Mouse (Mus musculus) heart, postnatal 25 days (tissue): ENCODE measurements around the gene Tbk1. TPM values are rescaled to one million over a fixed set of nuclear protein-coding genes. Genes with fewer than 3 reads are reported as not detected.
A peak's percentile ranks its signal among the peaks of the same experiment; 100 is the strongest.

ENCODE experiments used
- DNase-seq: peaks from one replicate; pipeline ENCODE4 v3.0.0; 2022; ENCODE audit warnings: low spot score
- intact Hi-C: fragments of 180-260 bp; cut with DNase I; formaldehyde crosslinking; loops from one replicate; pipeline ENCODE4 v1.15.1; 2025
- total RNA-seq, 2 experiments: library from RNA; stranded (reverse); gene quantifications; 2 replicates each; pipeline ENCODE4 v1.2.3; 2021

Tbk1 gene
- 10 to 100 TPM; 16.7 to 20.4 TPM for total RNA-seq

DNA sequence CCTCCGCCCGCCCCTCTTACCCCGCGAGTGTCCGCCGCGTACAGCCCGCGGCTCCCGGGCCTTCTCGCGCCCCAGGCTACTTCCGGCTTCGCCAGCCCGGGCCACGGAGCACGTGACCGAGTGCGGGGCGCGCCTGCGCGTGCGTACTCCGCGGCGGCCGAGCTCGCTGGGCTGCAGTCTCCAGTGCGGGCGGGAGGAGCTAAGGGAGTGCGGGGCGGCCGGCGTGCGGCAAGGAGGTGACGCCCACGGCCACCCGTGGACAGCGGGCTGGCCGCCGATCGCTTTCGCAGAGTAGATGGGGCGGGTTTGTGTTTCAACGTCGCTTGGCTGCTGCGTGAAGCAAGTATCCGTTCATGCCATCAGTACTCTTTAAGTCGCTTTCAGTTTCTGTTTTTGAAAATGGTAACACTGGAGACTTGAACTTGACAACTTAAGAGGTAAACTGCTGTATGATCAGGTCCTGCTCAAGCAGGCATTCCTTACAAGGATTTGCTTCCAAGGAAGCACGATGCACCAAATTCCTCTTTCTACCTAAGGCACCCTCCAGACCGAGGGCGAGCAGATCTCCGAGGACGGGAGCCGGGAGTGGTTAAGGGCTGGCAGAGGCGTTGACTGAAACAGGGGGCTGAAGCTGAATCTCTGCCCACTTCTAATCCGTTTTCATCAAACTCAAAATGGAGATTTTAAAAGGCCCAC, at the start of gene Tbk1:
Gene Tbk1, minus strand, starts transcription at position 113 of the 696 bp plus-strand sequence.
- peak; percentile 90 for DNase-seq
- intact Hi-C loops = loop anchor here (5.0 kb wide), 1 partner anchor 40 kb away; the partner anchor contains the start of gene Xpot

DNA sequence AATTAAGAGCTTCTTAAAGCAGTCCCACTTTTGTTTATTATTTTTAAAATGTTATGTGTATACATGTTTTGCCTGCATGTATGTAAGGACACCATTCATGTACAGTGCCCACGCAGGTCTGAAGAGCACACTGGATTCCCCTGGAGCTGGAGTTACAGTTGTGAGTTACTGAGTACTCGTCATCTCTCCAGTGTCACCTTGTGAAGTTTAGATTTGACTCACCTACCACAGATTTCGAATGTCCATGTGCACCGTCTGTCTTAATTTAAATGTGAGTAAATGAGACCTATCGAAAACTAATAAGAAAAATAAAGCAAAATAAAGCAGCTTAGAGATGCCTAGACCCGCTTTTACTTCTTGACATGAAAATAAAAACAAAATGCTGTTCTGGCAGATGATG, 49.7 kb upstream of the Tbk1 start:
- no peak for DNase-seq
- intact Hi-C loops = no loop called here

DNA sequence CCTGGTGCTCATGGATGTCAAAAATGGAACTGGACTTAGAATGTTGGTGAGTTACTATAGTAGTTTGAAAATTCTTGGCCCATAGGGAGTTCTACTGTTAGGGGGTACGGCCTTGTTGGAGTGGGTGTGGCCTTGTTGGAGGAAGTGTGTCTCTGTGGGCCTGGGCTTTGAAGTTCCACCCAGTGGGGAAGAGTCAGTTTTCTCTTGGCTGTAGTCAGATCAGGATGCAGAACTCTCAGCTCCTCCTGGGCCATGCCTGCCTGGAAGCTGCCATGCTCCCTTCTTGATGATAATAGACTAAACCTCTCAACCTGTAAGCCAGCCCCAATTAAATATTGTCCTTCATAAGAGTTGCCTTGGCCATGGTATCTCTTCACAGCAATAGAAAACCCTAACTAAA, 47.6 kb upstream of the Tbk1 start:
- no peak for DNase-seq
- intact Hi-C loops = no loop called here

DNA sequence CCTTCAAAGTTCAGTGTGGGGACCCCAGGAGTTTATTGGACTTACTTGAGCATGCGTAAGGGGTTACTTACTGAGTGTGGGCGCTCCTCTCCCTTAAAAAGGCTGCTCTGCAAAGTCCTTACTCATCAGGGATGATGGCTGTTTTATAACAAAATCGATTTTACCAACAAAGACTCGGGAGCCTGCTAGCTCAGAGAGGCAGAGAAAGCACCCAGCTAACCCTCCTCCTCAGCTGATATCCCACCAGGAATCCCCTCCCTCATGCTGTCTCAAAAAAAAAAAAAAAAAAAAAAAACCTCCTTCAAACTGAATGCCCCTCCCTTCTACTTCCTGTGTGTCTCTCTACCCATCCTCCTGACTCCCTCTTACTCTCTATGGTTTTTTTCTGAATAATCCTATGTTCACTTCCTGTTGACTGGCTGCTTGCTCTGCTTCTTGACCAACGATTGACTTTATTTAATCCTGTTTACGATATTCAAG, 42.0 kb upstream of the Tbk1 start:
- no peak for DNase-seq

DNA sequence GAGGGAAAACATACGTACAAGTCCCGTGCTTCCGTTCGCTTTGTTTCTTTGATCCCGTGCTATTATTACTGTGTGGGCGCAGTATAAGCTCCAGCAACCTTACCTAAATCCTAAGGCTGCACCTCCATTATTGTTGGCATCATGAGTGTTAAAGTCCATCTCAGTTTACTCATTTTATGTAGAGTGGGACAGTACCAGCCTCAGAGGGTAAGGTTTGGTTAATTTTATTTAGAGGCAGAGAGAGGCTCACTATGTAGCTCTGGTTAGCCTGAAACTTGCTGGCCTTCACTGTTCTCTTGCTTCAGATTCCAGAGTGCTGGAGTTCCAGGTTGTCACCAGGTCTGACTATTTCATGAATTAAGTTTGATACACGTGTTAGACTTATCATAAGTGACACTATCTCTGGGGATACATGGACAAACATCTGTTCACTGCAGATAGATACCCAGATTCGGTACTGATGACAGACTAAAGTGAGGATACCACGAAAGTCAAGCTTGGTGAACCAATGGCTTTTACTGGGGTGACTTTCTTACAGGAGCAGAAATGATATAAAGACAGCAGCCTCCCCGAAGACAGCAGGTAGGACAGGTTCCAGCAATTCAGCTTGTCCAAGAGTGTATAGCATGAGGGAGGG, 40.7 kb upstream of the Tbk1 start:
- intact Hi-C loops = loop anchor here (5.0 kb wide), 1 partner anchor 40 kb away; the partner anchor contains the start of gene Tbk1
- DNase-seq = no peak

More for the DNA sequence above, 42.0 kb upstream of the Tbk1 start:
- intact Hi-C loops = loop anchor here (5.0 kb wide), 1 partner anchor 41 kb away; the partner anchor contains the start of gene Tbk1

DNA sequence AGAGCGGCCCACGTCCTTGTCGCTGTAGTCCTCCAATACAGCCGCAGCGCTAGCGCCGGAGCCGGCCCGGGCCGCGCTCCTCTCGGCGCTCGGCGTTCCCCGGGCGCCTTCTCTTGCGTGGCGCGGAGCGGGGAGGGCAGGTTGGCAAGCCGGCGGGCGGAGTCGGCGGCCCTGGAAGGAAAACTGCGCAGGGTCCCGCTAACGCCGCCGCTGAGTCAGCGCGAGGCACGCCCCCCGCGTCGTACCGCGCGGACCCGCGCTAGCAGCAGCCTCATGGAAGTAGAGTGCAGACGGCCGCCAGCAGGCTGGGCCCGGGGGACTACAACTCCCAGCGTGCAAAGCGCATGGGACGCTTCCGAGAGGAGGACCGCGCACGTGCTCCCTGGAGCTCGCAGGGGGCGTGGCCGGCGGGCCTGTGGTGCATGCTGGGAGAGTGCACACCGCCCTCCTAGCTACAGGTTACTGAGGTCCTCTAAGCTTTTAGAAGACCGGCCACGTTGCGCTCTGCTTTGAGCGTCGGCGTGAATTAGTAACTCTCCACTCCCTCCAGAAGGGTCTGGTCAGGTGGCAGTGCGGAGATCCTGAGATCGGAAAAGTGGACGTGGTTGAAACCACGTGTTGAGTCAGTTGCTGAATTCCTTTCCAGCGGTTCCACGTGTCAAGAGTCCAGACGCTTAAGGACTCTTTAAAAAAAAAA, 39.7 kb upstream of the Tbk1 start, which contains the start of gene Xpot:
Gene Xpot, minus strand, starts transcription at position 147 of the 697 bp plus-strand sequence.
- DNase-seq = peak; percentile 96
- intact Hi-C loops = loop anchor here (5.0 kb wide), 1 partner anchor 39 kb away; the partner anchor contains the start of gene Tbk1

DNA sequence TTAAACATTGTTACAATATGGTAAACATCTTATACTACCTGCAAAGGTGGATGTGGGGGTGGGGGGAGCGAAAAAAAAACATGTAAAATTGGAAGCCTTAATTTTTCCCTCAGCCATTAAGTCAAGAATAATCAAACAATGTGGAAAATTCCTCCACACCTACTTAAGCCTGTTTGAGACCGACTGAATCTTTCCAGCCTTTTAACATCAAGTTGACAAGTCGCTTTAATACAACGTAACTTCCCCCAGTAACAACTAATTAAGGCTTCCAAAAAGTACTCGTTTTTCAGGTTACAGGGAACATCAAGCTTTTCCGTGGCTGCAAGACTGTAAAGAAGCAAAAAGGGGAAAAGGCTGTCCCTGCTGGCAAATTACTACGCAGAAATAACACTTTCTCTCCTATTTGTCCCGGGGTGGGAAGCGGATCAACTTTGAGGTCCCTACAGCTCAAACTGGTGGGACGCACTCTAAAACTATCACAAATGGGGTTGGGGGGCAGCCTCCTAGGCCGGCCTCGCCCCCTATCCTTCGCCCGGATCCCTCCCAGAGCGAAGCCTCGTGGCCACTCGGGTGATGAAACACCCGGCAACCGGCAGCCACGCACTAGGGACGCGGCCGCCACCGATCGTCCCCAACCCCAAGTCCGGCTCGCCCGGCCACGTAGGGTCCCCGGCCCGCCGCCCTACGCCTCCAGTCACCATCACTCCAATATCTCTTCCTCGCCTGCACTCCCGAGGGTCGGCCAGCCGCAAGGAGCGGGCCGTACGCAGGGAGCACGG, 39.0 kb upstream of the Tbk1 start:
- intact Hi-C loops = loop anchor here (5.0 kb wide), 1 partner anchor 38 kb away; the partner anchor contains the start of gene Tbk1
- DNase-seq = no peak

DNA sequence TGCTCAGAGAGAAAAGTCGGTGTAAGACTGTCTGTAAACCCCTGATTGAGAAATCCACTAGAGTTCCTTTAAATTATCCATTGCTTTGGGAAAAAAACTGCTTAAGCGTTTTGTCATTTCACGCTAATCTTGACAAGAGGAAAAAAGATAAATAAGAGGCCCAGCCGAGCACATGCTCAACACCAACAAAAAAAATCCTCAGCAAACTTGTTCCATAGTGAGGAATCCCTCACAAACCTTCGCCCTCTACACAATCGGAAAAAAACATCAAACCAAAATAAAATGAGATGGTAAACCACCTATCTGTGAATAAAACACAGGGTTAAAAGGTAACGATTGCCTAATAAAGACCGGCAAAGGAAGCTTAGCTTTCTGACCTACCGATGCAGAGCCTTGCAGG, 38.4 kb upstream of the Tbk1 start:
- intact Hi-C loops = loop anchor here (5.0 kb wide), 1 partner anchor 38 kb away; the partner anchor contains the start of gene Tbk1
- no peak for DNase-seq

DNA sequence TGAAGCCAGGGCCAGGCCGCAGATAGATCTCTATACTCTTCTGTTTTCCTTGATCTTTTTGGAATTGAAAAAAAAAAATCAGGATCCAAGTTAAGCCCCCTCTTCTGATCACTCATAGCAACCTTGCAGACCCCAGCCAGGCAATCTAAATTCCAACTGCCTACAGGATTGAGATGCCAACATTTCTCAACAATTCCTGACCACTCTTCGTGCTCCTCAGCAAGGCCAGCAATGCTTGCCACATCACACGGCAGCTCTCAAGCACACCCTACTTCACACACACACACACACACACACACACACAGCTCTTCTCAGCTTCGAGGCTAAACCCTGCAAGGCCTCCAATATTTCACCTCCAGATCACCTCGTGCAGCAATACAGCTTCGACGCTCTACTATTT, 37.1 kb upstream of the Tbk1 start:
- no peak for DNase-seq
- intact Hi-C loops = no loop called here

DNA sequence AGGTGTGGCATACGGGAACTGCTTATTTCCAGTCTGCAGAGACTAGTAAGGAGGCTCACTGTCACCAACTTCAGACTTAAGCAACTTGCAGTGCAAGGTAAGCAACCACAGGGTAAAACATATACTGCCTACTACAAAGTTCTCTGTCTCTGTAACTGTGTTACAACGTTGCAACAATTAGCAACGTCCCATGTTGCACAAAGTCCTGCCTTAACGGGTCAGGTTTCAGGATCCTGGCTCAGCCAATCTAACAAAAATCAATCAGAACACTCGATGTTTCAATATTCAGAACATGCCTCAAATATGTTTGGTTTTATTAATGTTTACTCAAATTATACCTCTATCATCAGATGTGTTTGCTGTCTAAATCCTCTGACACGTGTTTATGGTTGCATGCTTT, 35.8 kb upstream of the Tbk1 start:
- intact Hi-C loops = no loop called here
- DNase-seq = no peak

DNA sequence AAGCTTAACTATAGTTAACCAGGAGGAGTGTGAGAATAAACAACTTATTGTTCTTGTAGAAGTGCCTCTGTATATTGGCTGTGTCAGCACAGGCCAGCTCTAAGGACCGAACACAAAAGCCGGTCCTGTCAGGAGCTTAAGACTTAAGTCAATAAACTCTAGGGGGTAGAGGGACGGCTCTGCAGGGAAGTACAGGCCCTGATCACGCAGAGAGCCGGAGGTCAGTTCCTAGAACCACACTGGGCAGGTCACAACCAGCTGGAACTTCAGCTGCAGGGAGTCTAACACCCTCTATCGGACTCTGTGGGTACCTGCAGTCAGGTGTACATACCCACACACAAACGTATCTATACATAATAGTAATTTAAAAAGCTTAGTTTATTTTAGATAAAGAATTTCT, 29.3 kb upstream of the Tbk1 start:
- no peak for DNase-seq
- intact Hi-C loops = no loop called here

DNA sequence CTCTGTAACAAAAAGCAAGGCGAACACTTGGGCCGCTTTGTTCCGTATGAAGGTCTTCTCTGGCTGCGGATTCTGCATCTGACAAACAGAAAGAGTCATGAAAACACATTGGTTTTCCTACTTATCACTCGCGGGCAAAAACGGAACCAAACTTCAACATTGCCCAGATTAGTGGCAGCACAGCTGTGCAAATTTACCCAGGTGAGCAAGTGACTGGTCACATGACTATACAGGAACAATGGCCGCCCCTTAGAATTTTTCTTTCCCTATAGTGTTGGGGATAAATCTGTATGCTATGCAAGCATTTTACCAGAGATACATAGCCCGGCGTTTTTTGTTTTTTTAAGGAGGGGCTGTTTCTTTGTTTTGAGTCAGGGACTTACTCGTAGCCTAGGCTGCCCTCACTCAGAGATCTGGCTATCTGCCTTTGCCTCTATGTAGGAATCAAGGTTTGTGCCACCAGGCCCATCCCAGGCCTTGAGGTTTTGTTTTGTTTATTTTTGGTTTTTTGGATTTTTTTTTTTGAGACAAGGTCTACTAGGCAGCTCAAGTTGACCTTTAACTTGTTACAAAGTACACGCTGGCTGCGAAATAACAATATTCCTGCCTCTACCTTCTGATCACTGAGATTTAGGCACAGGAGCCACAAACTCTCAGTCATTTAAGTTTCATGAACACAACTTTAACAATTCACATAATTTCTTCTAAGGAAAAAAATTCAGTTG, 28.7 kb upstream of the Tbk1 start:
- no peak for DNase-seq
- intact Hi-C loops = no loop called here

DNA sequence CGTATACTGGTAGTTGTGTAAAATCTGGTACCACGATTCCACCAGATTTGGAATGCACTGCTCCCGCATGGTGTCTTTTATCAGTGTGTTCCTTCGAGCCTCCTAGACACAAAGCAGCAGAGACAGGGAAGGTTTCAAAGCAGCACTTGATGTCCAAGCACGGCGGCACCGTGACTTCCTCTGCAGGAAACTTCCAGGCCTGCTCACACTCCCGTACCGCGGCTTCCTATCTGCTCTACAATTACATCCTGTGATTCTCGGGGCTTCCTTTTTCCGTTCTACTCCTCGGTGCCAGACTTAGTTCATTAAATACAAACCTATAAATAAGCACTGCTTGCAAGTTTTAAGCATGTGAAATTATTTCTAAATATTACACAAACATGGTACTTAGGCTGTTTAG, 27.0 kb upstream of the Tbk1 start:
- intact Hi-C loops = no loop called here

DNA sequence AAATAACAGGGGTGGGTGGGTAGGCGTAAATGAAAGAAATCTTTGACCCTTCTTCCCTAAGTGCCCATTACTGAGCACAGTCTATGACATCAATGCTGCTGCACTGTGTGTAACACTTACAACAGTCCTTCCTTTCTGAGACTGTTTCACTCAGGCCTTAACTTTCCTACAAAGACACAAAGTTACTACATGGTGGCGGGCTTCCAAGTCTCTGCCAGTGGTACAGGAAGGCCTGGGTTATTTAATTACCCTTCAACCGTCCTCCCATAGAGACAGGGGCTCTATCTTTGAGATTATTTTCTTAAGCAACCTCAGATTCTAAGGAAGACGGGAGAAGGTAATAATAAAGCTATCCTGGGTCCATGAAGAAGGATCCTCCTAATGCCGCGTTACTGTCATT, 25.9 kb upstream of the Tbk1 start:
- DNase-seq = no peak
- intact Hi-C loops = no loop called here

More for the DNA sequence above, 27.0 kb upstream of the Tbk1 start:
- peak; percentile 42 for DNase-seq

DNA sequence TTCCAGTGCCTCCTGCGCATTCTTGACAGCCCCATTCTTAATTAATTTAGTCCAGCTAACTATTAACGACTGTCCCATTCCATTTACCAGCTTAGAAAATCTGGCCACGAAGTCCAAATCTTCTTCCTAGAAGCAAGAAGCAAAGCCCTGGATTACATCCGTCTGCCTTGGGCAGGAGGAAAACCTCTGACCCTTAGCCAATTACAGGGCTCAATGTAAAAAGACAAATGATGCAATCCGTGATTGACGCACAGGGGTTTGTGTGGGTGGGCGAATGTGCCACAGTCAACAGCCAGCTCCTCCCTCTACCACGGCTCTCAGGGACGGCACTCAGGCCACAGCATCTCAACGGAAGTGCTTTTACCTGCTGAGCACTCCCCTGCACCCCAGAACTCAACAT, 25.0 kb upstream of the Tbk1 start:
- intact Hi-C loops = no loop called here
- no peak for DNase-seq

DNA sequence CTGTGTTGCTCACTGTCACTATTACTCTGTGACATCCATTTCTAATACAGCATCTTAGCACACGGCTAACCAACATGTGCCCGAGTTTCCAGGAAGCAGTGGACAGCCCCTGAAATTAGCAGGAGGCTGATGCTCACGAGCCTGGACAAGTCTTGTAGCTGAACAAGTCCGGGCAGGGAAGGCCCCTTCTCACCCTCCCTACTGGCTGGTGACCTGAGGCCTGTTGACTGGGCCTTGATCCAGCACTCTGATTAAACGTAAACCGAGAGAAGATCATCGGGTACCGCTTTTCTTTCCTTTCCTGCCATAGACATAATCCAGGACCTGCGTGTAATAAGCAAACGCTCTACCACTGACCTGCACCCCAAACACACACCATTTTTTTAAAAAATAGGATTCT, 21.6 kb upstream of the Tbk1 start:
- intact Hi-C loops = no loop called here
- no peak for DNase-seq

DNA sequence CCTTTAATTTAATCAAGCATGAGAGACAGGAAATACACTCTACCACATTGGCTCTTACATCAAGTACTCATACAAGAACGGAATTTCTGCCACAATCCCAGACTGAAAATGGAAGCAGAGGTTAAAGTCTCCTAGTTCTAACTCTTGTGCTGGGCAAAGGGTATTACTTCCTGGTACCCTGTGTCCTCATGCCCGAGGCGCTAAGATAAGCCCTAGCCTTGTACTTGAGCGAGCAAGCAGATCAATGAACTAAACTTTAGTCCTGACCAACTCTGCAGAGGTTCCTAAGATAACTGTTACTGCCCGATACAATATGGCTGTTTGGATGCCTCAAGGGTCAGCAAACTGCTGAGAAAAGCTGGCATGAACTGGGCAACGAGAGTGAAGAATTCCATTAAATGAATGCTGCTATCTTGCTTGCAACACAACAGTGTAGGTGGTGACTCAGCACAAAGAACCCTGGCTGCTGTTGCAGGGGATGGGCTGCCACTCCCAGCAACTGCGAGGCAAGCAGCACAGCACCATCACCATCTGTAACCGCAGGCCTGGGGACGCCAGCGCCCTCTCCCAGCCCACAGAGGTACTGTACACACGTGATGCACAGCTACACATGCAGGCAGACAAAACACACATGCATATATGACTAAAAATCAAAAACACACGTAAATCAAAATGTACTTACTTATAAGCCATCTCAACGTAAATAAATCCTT, 18.2 kb upstream of the Tbk1 start:
- DNase-seq = no peak
- intact Hi-C loops = no loop called here

DNA sequence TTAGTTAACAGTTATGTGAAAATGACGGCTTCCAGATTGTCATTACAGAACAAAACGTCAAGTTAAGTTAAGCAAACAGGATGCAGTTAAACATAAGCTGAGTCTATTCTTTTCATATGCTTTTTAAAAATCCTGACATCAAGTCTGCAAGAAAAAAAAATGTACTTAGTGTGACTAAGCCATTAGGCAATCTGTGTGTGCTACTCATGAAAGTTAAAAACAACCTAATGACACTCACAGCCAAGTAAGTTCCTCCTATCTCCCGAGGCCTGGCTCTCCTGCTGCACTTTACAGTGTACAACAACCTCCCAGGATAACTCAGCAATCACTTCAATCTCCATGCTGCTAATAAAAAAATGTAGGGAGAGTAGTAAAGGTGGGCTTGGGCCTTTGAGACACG, 17.0 kb upstream of the Tbk1 start:
- intact Hi-C loops = no loop called here
- DNase-seq = no peak

DNA sequence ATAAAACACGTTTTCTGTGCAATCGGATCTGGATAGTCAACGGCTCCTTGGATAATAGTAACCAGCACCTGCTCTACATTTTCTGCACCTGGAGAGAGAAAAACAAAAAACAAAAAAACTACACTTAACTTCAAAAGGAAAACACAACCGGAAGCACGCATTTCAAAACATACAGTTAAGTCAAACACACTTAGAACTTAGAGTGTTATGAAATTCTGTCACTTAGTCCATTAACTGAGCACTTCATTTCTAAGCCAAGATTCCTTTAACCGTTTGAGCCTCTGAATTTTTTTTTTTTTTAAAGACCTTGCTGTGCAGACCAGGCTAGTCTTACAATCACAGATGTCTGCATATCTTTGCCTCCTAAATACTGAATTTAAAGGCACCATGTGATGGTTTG, 14.7 kb upstream of the Tbk1 start:
- DNase-seq = no peak
- intact Hi-C loops = no loop called here
